Mouse (Mus musculus) midbrain, embryonic 16.5 days (tissue): Measurements from ENCODE around the gene Cd300lg. TPM values are rescaled to one million over a fixed set of nuclear protein-coding genes. Genes with fewer than 3 reads are reported as not detected.
A peak's percentile ranks its signal among the peaks of the same experiment; 100 is the strongest.

Experiments
- ATAC-seq: fragments of 200-750 bp; cut with Nextera tagmentation; 2 replicates; pipeline ENCODE4 v1.8.0; 2017; ENCODE audit warnings: moderate TSS enrichment
- H3K27ac ChIP-seq: fragments of 300-500 bp; sonication (generic); 2 replicates; pipeline ENCODE4 v1.5.1; 2014; ENCODE audit warnings: mild to moderate bottlenecking, low read length, mixed read lengths
- H3K27me3 ChIP-seq: fragments of 300-500 bp; sonication (generic); 2 replicates; pipeline ENCODE4 v1.6.1; 2014; ENCODE audit warnings: low read depth, low read length, mixed read lengths; ENCODE audit not compliant: control insufficient read depth, insufficient read depth
- H3K36me3 ChIP-seq: fragments of 300-500 bp; sonication (generic); 2 replicates; pipeline ENCODE4 v1.6.1; 2014; ENCODE audit warnings: mild to moderate bottlenecking, low read length, moderate library complexity, mixed read lengths; ENCODE audit not compliant: control insufficient read depth, insufficient read depth
- H3K4me1 ChIP-seq: fragments of 300-500 bp; sonication (generic); 2 replicates; pipeline ENCODE4 v1.6.1; 2014; ENCODE audit warnings: mild to moderate bottlenecking, low read length, mixed read lengths; ENCODE audit not compliant: control insufficient read depth, insufficient read depth
- H3K4me2 ChIP-seq: fragments of 300-500 bp; sonication (generic); 2 replicates; pipeline ENCODE4 v1.6.1; 2014; ENCODE audit warnings: mild to moderate bottlenecking, low read length, mixed read lengths
- H3K4me3 ChIP-seq: fragments of 300-500 bp; sonication (generic); 2 replicates; pipeline ENCODE4 v1.5.1; 2014; ENCODE audit warnings: low read depth, mild to moderate bottlenecking, low read length, moderate library complexity, mixed read lengths
- H3K9ac ChIP-seq: fragments of 300-500 bp; sonication (generic); 2 replicates; pipeline ENCODE4 v1.6.1; 2014; ENCODE audit warnings: low read depth, low read length, mixed read lengths
- H3K9me3 ChIP-seq: fragments of 300-500 bp; sonication (generic); replicated peaks from 2 replicates; pipeline ENCODE4 v1.6.1; 2014; ENCODE audit warnings: mild to moderate bottlenecking, low read length, mixed read lengths; ENCODE audit not compliant: control insufficient read depth, poor library complexity, severe bottlenecking
- WGBS: fragments of 180-500 bp; shearing (Covaris S2); extraction: QIAGEN DNeasy Blood & Tissue Kit; methylation state at CpG from one replicate; pipeline ENCODE4 v1.1.7; 2014; 5-methylcytosine and 5-hydroxymethylcytosine counted together
- polyA plus RNA-seq: library from polyadenylated mRNA; unstranded; fragments of >200 nt; fragmentation: Nextera tagmentation; extraction: Ambion mirVana; gene quantifications from 2 replicates; pipeline ENCODE4 v1.2.1, GENCODE M21; 2015

The Cd300lg gene
- polyA plus RNA-seq, 1 experiment from 2014 or later = 0.23 TPM

DNA sequence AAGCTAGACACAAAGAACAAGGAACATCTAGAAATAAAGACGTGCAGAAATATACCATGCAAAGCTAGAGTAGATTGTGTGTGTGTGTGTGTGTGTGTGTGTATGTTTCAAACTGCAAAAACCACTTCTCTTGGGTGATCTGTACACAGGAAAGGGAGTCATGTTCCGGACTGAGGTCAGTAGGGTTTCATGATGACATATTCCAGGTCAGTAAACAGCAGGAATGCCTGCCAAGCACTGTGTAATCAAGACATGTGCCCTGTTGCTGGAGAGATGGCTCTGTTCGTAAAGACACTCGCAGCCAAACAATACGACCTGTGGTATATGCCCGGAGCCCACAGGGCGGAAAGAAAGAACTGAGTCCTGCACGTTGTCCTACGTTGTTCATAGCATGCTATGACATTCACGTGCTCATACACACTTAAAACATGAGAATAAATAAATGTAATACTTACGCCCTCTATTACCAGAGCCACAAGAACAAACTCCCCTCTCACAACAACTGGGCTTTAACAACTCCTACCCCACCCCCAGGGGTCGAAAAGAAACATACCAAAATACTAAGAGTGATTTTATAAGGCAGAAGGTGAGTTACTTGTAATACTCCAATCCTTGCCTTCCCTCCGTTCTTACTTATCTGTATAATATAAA is 1.7 kb upstream of the Cd300lg start:
- WGBS = 60% methylated on average over 13 of the region's 13 CpGs
- H3K36me3 ChIP-seq = no peaks in the 10 kb centered on the region
- H3K27me3 ChIP-seq = no peaks in the 10 kb centered on the region
- no peak overlapping the region for H3K4me3 ChIP-seq
- H3K9me3 ChIP-seq = no peaks in the 10 kb centered on the region
- H3K27ac ChIP-seq = no peak overlapping the region
- H3K4me2 ChIP-seq = no peak overlapping the region
- H3K9ac ChIP-seq = no peak overlapping the region
- 0 out of 2 replicates have a peak, but pooled peaks cover 2% of the 10 kb centered on the region for H3K4me1 ChIP-seq
- no peak for ATAC-seq

DNA sequence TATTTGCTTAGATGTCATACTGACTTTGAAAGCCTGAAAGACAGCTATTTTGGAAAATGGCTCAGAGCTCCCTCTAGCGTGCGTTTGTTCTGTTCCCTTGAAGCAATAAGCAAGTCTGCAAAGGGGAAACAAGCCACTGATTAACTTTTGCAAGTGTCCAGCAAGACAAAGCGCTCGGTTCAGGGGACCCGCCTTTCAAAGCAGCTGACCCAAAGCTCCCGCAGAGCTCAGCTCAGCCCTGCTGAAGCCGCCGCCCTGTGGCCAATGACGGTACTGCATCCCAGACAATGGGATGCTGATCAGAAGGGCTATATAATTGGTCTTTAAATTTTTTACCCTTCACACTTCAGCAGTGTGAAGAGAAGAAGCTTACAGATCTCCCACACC is 1.2 kb upstream of the Cd300lg start:
- peak; percentile 48; the same call in 1 of the 2 replicates for ATAC-seq
- Histone ChIP-seq H3K9me3 (peaks cover 1% of the 10 kb centered on the region; the same call in 1 of the 2 replicates), H3K27ac (no peak overlapping the region), H3K36me3 (no peaks in the 10 kb centered on the region), H3K4me1 (no peaks in the 10 kb centered on the region), H3K9ac (no peak overlapping the region), H3K4me3 (no peak overlapping the region), H3K27me3 (no peaks in the 10 kb centered on the region), H3K4me2 (peak overlapping the region; percentile 20; the same call in 1 of the 2 replicates)
- under 1% methylated on average over 9 of the region's 9 CpGs for WGBS

DNA sequence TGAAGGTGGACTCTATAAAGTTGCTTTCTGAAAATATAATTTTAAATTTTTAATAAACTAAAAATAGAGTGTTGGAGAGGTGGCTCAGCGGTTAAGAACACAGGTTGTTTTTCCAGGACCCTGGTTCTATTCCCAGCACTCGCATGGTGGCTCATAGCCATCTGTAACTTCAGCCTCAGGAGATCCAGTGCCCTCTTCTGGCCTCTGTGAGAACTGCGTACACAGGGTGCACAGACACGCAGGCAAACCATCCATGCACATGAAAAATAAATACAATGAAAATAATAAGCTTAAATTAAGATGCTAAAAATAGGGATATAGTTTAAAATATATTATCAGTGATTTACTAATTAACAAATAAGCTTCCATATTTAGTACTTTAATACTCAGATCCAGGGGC is 663 bp upstream of the Cd300lg start:
- Histone ChIP-seq H3K36me3 (no peaks in the 10 kb centered on the region; the same call in 1 of the 2 replicates), H3K27ac (no peak overlapping the region), H3K27me3 (no peaks in the 10 kb centered on the region), H3K4me3 (no peak overlapping the region), H3K4me2 (no peak overlapping the region), H3K9ac (no peak overlapping the region), H3K4me1 (no peaks in the 10 kb centered on the region), H3K9me3 (peaks cover 6% of the 10 kb centered on the region; the same call in 1 of the 2 replicates)
- 68% methylated on average over 4 of the region's 4 CpGs for WGBS
- ATAC-seq = no peak

DNA sequence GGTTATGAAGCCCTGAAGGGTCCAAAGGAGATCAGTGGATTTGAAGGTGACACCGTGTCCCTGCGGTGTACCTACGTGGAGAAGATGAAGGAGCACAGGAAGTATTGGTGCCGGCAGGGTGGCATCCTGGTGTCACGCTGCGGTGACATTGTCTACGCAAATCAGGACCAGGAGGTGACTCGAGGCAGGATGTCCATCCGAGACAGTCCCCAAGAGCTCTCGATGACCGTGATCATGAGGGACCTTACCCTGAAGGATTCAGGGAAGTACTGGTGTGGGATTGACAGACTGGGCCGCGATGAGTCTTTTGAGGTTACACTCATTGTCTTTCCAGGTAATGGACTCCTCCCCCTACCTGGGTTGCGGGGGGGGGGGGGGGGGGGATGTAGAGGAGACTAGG is 1.7 kb downstream of the Cd300lg start:
- WGBS = 89% methylated on average over 13 of the region's 14 CpGs
- Histone ChIP-seq H3K4me1 (no peaks in the 10 kb centered on the region), H3K4me3 (no peak overlapping the region), H3K27ac (no peak overlapping the region), H3K4me2 (no peak overlapping the region), H3K36me3 (no peaks in the 10 kb centered on the region; the same call in 1 of the 2 replicates), H3K9ac (no peak overlapping the region), H3K9me3 (peaks cover 11% of the 10 kb centered on the region; the same call in 1 of the 2 replicates), H3K27me3 (no peaks in the 10 kb centered on the region)
- ATAC-seq = no peak

DNA sequence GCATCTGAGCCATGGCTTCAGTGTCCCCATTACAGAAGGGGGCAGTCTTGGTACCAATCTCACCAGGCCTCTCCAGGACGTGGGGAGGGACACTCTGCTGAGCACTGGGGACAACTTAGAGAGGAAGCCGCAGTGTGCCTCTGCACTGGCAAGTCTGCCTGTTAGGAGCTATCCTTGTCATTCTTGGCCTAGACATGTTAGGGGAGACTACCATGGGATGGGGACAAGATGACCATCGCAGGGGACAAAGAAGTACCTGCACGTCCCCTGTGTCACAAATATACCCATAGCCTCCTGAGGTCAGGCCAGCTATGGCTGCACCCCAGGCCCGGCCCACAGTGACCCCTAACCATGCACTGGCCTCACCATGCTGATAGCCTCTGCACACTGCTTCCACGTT is 2.1 kb downstream of the Cd300lg start:
- Histone ChIP-seq H3K4me3 (no peak overlapping the region), H3K27ac (no peak overlapping the region), H3K4me2 (no peak overlapping the region), H3K27me3 (no peaks in the 10 kb centered on the region), H3K36me3 (no peaks in the 10 kb centered on the region; the same call in 1 of the 2 replicates), H3K4me1 (no peaks in the 10 kb centered on the region), H3K9me3 (peaks cover 11% of the 10 kb centered on the region; the same call in 1 of the 2 replicates), H3K9ac (no peak overlapping the region)
- WGBS = 88% methylated on average over 6 of the region's 6 CpGs
- no peak for ATAC-seq

- Histone ChIP-seq H3K4me1 (no peaks in the 10 kb centered on the region), H3K27ac (no peak overlapping the region), H3K4me2 (no peak overlapping the region), H3K9me3 (peaks cover 11% of the 10 kb centered on the region; the same call in 1 of the 2 replicates), H3K4me3 (no peak overlapping the region), H3K9ac (no peak overlapping the region), H3K36me3 (no peaks in the 10 kb centered on the region; the same call in 1 of the 2 replicates), H3K27me3 (no peaks in the 10 kb centered on the region)
- 88% methylated on average over 7 of the region's 7 CpGs for WGBS
- no peak for ATAC-seq
Observed at GRCm38 (mm10) chr11:102044691-102045212, 3.4 kb downstream of the Cd300lg start.

DNA sequence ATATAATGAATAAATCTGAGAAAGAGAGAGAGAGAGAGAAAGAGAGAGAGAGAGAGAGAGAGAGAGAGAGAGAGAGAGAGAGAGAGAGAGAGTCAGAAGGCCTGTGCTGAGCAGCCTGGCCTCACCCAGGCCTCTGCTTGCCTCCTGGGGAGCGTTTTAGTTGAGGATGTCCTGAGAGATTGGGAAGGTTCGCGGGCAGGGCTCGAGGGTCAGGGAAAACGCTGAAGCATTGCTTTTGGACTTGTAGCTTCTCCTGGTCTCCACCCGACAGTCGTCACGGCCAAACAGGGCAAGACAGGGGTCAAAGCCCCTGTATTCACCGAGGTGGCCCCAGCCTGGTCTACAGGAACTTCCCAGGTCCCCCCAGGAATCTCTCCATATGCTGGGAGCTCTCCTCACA is 5.3 kb downstream of the Cd300lg start:
- no peak for ATAC-seq
- Histone ChIP-seq H3K4me2 (no peak overlapping the region), H3K9me3 (peaks cover 11% of the 10 kb centered on the region; the same call in 1 of the 2 replicates), H3K4me3 (no peak overlapping the region), H3K27me3 (no peaks in the 10 kb centered on the region), H3K27ac (no peak overlapping the region), H3K36me3 (no peaks in the 10 kb centered on the region; the same call in 1 of the 2 replicates), H3K9ac (no peak overlapping the region), H3K4me1 (no peaks in the 10 kb centered on the region)
- 87% methylated on average over 9 of the region's 9 CpGs for WGBS

GRCm38 (mm10) chr11:102049875-102050482 is 8.7 kb downstream of the Cd300lg start:
- peaks cover 11% of the 10 kb centered on the region; the same call in 1 of the 2 replicates for H3K9me3 ChIP-seq
- H3K4me3 ChIP-seq = no peak overlapping the region
- H3K4me2 ChIP-seq = no peak overlapping the region
- ATAC-seq = no peak
- no peak overlapping the region for H3K9ac ChIP-seq
- H3K4me1 ChIP-seq = no peaks in the 10 kb centered on the region
- no peak overlapping the region for H3K27ac ChIP-seq
- no peaks in the 10 kb centered on the region; the same call in 1 of the 2 replicates for H3K36me3 ChIP-seq
- 54% methylated on average over 14 of the region's 14 CpGs for WGBS
- H3K27me3 ChIP-seq = no peaks in the 10 kb centered on the region

- no peaks in the 10 kb centered on the region for H3K9me3 ChIP-seq
- H3K36me3 ChIP-seq = no peaks in the 10 kb centered on the region
- H3K27me3 ChIP-seq = no peaks in the 10 kb centered on the region
- H3K4me2 ChIP-seq = no peak overlapping the region
- H3K4me3 ChIP-seq = no peak overlapping the region
- H3K4me1 ChIP-seq = no peaks in the 10 kb centered on the region
- 65% methylated on average over 4 of the region's 4 CpGs for WGBS
- H3K27ac ChIP-seq = no peak overlapping the region
- H3K9ac ChIP-seq = no peak overlapping the region
- ATAC-seq = no peak
Observed at GRCm38 (mm10) chr11:102051541-102051940, 10.2 kb downstream of the Cd300lg start.
